Mouse (Mus musculus) pancreas, adult 10 weeks (tissue): ENCODE results near the gene Prr14. TPM values are rescaled to one million over a fixed set of nuclear protein-coding genes. Genes with fewer than 3 reads are reported as not detected.

Experiments used
- polyA plus RNA-seq: library from polyadenylated mRNA; stranded (reverse); fragments of 350-450 nt; fragmentation: Illumina TruSeq; extraction: RNeasy Lipid Tissue Mini Kit (QIAGEN cat#74804); gene quantifications from one replicate; pipeline ENCODE4 v1.2.3, GENCODE M21; 2015; ENCODE audit warnings: low read depth, low replicate concordance; ENCODE audit not compliant: insufficient read depth

Gene Prr14
- 21.0 TPM for polyA plus RNA-seq

GRCm38 (mm10) chr7:127459311-127459710 is at the start of gene Prr14:
Gene Prr14, plus strand, starts transcription at chr7:127459611.

DNA sequence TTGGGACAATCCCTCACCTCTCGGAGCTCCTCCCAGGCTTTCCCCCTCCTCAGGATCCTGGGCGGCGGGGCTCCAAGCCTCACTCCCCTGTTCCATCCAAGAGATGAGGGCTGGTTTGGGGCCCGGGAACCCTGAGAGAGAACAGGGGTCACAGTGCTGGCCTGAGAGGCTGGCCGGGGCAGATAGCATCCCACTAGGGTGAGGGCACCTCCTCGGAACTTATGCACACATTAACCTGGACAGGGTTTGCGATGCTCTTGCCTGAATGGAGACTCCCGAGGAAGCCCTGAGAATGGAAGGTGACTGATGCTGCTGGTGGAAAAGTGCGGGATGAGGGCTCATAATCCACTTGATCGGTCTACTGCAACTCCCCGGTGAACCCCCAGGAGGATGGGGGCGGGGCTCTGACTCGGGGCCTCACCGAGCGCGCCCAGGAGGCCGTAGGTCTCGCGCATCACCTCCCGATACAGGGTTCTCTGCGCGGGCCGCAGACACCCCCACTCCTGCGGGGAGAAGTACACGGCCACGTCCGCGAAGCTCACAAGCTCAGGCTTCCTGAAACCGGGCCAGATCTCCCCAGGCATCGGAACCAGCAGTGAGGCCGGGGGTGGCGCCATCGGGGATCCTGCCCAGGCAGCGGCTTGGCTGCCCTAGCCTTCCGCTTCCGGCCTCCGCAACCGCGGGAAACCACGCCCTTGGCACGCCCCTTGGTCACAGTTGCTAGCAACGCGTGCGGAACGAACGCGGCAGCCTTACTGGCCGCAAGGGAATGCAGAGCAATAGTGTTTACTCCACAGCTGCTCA is 37.8 kb upstream of the Prr14 start, which contains the start of gene Zfp688:
Zfp688 (minus strand) TSS at position 681 of the 804 bp plus-strand sequence.

GRCm38 (mm10) chr7:127448521-127449300 is 10.7 kb upstream of the Prr14 start, which contains the start of gene Zfp689:
Gene Zfp689, minus strand, starts transcription at chr7:127449158.

GRCm38 (mm10) chr7:127478635-127479317 is 19.4 kb downstream of the Prr14 start, which contains the start of gene Fbrs:
Gene Fbrs, plus strand, starts transcription at chr7:127479199.

DNA sequence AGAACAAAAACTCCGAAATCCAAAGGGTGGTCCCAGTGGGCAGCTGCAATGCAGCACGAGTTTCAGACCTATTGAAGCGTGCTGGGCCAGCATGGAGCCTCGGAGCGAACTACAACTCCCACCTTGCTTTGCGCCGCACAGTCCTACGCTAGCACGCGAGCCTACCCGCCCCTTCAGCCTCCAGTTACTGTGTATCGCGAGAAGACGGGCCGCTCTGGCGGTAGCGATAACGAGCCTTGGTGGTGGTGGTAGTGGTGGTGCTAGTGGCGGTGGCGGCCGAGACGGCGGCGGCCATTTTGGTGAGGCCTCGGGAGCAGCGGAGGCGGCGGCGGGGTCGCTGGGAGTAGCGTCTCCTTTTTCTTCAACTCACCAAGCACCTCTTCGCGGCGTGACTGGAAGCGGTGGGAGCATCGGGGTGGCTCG is 52.4 kb downstream of the Prr14 start, which contains the start of gene Srcap:
Srcap (plus strand) TSS at position 176 of the 423 bp plus-strand sequence.

GRCm38 (mm10) chr7:127519284-127519683 is 59.9 kb downstream of the Prr14 start, which contains the start of gene Gm42715:
Gene Gm42715, plus strand, starts transcription at chr7:127519584.

Other genes starting within 250 kb of the Prr14 start
- gene Zfp553, start 226.6 kb upstream of the Prr14 start, polyA plus RNA-seq, result 2.2 TPM
- gene Sept1, start 226.5 kb upstream of the Prr14 start, polyA plus RNA-seq, result 2.8 TPM
- gene Zfp771, start 215.3 kb upstream of the Prr14 start, polyA plus RNA-seq, result 8.5 TPM
- 12.0 TPM for gene Dctpp1, start 198.9 kb upstream of the Prr14 start, polyA plus RNA-seq
- 21.0 TPM for gene Sephs2, start 185.6 kb upstream of the Prr14 start, polyA plus RNA-seq
- 0.55 TPM for gene Itgal, start 163.4 kb upstream of the Prr14 start, polyA plus RNA-seq
- 4.1 TPM for gene Zfp768, start 114.0 kb upstream of the Prr14 start, polyA plus RNA-seq
- gene Zfp747, start 83.6 kb upstream of the Prr14 start, polyA plus RNA-seq, result 1.6 TPM
- gene 9130019O22Rik, start 72.4 kb upstream of the Prr14 start, polyA plus RNA-seq, result 0.54 TPM
- gene E430018J23Rik, start 66.0 kb upstream of the Prr14 start, polyA plus RNA-seq, result 1.1 TPM
- 3.5 TPM for gene Zfp764, start 52.8 kb upstream of the Prr14 start, polyA plus RNA-seq
- 6.0 TPM for gene Zfp688, start 37.5 kb upstream of the Prr14 start, polyA plus RNA-seq
- gene Zfp689, start 10.5 kb upstream of the Prr14 start, polyA plus RNA-seq, result 1.1 TPM
- gene Fbrs, start 19.6 kb downstream of the Prr14 start, polyA plus RNA-seq, result 18.9 TPM
- gene Srcap, start 52.4 kb downstream of the Prr14 start, polyA plus RNA-seq, result 4.0 TPM
- 13.7 TPM for gene Gm42715, start 60.0 kb downstream of the Prr14 start, polyA plus RNA-seq
- not detected for gene Tmem265, start 101.8 kb downstream of the Prr14 start, polyA plus RNA-seq
- gene Phkg2, start 113.7 kb downstream of the Prr14 start, polyA plus RNA-seq, result 33.3 TPM
- 4.7 TPM for gene Ccdc189, start 129.0 kb downstream of the Prr14 start, polyA plus RNA-seq
- gene Rnf40, start 129.2 kb downstream of the Prr14 start, polyA plus RNA-seq, result 13.6 TPM
- 3.3 TPM for gene Zfp629, start 156.2 kb downstream of the Prr14 start, polyA plus RNA-seq
- gene Bcl7c, start 249.3 kb downstream of the Prr14 start, polyA plus RNA-seq, result 12.7 TPM